Mouse (Mus musculus) MN1 (cell line): ENCODE data around the gene Purb.
"Not testable (repeated sequence)": the region's sequence is repeated elsewhere in the genome, so short reads cannot be mapped to it uniquely, and the experiment has no call there.

Experiments
- DNase-seq: peaks from one replicate; pipeline ENCODE4 v3.0.0-alpha.2; 2016; ENCODE audit warnings: low spot score

Gene Purb

GRCm38 (mm10) chr11:6484244-6484959, 8.7 kb upstream of the Purb start:
- DNase-seq, result no peak

- DNase-seq, result no peak
These were observed 7.4 kb upstream of the Purb start for GRCm38 (mm10) chr11:6483103-6483502.

DNA sequence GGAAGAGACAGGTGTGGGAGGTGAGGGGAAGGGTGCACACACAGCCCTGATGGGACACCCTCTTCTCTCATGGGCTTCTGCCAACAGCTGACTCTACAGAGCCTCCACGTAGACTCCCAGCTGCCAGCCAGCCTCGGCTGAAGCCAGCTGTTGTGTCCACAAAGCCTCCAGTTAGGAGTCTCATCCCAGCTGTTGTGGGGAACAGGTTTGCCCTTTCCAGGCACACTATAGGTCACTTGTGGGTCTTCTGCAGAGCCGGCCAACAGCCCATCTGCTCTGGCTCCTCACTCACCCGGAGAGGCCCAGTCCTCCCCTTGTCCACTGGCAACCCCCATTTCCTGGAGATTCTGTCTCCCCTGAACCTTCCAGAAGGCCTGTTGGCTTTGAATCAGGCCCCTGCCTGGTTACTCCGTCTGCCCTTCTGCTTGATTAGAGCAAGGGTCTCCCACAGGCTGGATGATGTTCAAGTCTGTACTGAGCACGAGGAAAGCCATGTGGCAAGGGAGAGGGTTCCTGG, 6.0 kb upstream of the Purb start:
- DNase-seq, result no peak

GRCm38 (mm10) chr11:6480681-6481405, 5.1 kb upstream of the Purb start:
- DNase-seq, result no peak

DNA sequence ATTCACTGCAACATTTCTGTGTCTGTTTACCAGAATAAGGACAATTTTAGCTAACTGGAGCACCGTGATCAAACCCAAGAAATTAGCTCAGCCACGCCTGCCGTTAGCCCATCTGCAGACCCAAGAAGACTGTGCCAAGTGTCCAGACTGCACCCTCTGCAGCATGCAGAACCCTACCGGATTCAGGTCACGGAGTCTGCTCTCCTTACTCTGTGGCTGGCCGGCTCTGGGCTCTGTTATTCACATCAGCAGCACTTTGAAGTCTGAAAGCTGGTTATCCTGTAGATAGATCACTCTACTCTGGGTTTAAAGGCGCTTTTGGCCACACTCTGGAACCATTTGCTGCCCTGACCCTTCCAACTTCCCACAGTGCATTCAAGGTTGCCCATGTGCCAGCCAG, 4.5 kb upstream of the Purb start:
- peak; percentile 88 for DNase-seq

DNA sequence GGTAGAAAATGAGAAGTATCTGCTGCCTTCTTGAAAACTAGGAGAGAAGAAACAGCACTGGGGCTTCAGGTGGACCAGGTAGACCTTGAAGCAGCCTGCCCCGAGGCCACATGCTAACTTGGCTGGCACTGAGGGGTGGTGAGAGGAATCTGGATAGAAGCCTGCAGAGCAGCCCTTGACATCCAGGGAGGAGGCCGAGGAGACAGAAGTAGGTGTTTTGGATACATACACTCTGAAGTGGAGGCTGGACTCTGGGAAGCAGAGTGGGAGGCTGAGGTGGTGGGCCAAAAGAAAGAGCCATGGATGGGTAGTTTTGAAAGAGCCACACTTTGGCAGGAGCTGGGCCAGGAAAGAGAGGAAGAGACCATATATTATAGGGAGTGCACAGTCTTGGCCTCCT, 3.5 kb upstream of the Purb start:
- DNase-seq, result no peak

DNA sequence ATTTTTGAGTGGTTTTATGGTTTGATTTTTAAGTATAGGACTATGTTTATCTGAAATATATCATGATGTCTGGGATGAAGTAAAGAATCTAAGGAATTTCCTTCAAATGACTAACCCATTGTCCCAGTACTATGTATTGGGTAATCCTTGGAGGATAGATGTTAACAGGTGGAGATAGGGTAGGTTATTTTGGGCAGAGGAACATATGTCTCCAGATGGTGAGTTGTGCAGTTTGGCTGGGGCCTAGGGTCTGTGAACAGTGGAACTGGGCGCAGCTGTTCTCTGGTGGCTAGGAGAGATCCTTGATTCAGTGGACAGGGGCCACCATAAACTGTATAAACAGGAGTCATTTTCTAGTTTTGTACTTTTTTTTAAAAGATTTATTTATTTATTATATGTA, 1.6 kb upstream of the Purb start:
- DNase-seq, result no peak

GRCm38 (mm10) chr11:6476876-6477275, 1.2 kb upstream of the Purb start:
- no peak for DNase-seq

- DNase-seq, result peak; percentile 63
These were observed 614 bp downstream of the Purb start for GRCm38 (mm10) chr11:6474874-6475731.

GRCm38 (mm10) chr11:6474381-6474780, 1.3 kb downstream of the Purb start:
- no peak for DNase-seq

- no peak for DNase-seq
These were observed 3.6 kb downstream of the Purb start for GRCm38 (mm10) chr11:6472076-6472475.

DNA sequence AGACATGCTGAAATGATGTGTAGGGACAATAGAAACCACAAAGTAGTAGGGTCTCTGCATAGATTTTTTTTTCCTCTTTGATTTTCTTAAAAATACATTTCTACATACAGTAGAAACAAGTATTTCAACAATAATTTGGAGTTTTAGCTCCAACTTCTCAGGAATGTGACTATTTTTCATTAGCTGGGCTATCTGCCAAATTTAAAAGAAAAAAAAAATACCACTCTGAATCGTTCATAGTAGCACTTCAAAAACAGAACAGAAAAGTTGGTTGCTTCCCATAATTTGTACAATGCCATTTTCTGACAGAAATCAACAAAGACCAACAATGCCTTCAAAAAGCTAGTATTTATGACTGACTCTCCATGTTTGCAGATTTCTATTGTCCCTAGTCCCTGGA, 4.2 kb downstream of the Purb start:
- no peak for DNase-seq

GRCm38 (mm10) chr11:6471054-6471453, 4.7 kb downstream of the Purb start:
- DNase-seq, result no peak

GRCm38 (mm10) chr11:6468541-6468940, 7.2 kb downstream of the Purb start:
- DNase-seq, result no peak

GRCm38 (mm10) chr11:6465122-6465521, 10.6 kb downstream of the Purb start:
- peak; percentile 93 for DNase-seq

- DNase-seq, result no peak
These were observed 12.4 kb downstream of the Purb start for GRCm38 (mm10) chr11:6463159-6463837.

GRCm38 (mm10) chr11:6456083-6456482, 19.6 kb downstream of the Purb start:
- no peak for DNase-seq

- DNase-seq, result not testable (repeated sequence)
These were observed 27.6 kb downstream of the Purb start for GRCm38 (mm10) chr11:6448155-6448554.

DNA sequence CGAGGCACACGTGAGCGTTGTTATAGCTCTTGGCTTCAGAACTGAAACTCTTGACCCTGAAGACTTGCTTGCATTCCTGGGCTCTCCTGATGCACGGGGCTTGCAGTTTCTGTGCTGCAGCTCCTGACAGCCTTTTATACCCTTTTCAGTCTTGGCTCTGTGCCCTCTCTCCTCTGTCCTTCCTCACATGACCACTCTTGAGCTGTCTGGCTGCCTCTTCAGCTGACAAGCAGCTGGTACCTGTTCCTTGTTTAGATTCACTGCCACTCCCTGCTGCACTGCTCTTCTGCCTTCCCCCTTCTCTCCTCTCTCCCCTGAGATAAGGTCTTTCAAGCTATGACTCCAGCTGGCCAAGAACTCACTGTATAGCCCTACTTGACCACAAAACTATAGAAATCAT, 28.2 kb downstream of the Purb start:
- DNase-seq, result peak; percentile 70

DNA sequence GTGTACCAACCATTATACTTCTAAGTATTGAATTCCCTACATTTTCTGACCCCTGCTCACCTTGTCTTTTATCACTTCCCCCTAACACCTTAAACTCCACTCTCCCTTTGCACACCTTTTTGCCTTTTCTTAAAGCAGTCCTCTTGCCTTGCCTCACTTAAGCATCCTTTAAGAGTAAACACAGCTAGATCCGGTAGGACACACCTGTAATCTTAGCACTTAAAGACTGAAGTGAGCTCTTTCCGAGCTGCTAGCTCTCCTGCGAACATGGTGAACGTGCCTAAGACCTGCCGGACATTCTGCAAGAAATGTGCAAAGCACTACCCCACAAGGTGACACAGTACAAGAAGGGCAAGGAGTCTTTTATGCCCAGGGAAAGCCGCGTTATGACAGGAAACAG, 29.8 kb downstream of the Purb start:
- no peak for DNase-seq

DNA sequence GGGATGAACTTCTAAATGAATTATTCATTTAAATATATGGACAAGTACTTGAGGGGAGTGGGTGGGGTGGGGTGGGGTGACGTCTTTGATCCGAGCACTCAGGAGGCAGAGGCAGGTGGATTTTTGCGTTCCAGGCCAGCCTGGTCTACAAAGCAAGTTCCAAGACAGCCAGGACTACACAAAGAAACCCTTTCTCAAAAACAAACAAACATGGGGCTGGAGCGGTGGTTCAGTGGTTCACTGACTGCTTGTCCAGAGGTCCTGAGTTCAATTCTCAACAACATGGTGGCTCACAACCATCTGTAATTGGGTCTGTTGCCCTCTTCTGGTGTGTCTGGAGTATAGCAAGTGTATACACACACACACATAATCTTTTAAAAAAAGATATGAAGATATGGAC, 30.3 kb downstream of the Purb start:
- DNase-seq, result no peak
